Mouse (Mus musculus) MEL (cell line): ENCODE data around the gene Slc25a53.
A peak's percentile ranks its signal among the peaks of the same experiment; 100 is the strongest.

Experiments
- BHLHE40 ChIP-seq: IDR thresholded peaks from 2 replicates; pipeline ENCODE4 v1.6.1; 2012; ENCODE audit warnings: low read depth, mild to moderate bottlenecking, inconsistent platforms, low read length, improper control_type of control experiment, borderline replicate concordance
- CHD2 ChIP-seq: IDR thresholded peaks from 2 replicates; pipeline ENCODE4 v1.6.1; 2011; ENCODE audit warnings: low read length, improper control_type of control experiment
- CTCF ChIP-seq, 3 experiments: IDR thresholded peaks in 2 of 3; conservative IDR thresholded peaks in 1 of 3; 2 replicates each; pipeline ENCODE4 v1.5.1; 2011 to 2012; ENCODE audit warnings: low read length in 3 of 3, low read depth in 2 of 3, mild to moderate bottlenecking in 2 of 3, improper control_type of control experiment in 1 of 3, inconsistent platforms in 1 of 3, mixed read lengths in 1 of 3, moderate library complexity in 1 of 3; ENCODE audit not compliant: control insufficient read depth in 1 of 3, insufficient read depth in 1 of 3, poor library complexity in 1 of 3, severe bottlenecking in 1 of 3
- EP300 ChIP-seq, 2 experiments: IDR thresholded peaks; 2 replicates each; pipeline ENCODE4 v1.6.1; 2011; ENCODE audit warnings: improper control_type of control experiment in 2 of 2, low read length in 2 of 2, low read depth in 1 of 2, mild to moderate bottlenecking in 1 of 2
- MAFK ChIP-seq: IDR thresholded peaks from 2 replicates; pipeline ENCODE4 v1.6.1; 2011; ENCODE audit warnings: low read depth, mild to moderate bottlenecking, low read length, improper control_type of control experiment, borderline replicate concordance
- MAX ChIP-seq: IDR thresholded peaks from 2 replicates; pipeline ENCODE4 v1.6.1; 2011; ENCODE audit warnings: low read length, improper control_type of control experiment
- POLR2A ChIP-seq, 2 experiments: IDR thresholded peaks; 2 replicates each; pipeline ENCODE4 v1.6.1; 2011 to 2012; ENCODE audit warnings: low read length in 2 of 2, mild to moderate bottlenecking in 2 of 2, control low read depth in 1 of 2, improper control_type of control experiment in 1 of 2, low read depth in 1 of 2, moderate library complexity in 1 of 2; ENCODE audit not compliant: control insufficient read depth in 1 of 2, insufficient read depth in 1 of 2, poor library complexity in 1 of 2
- POLR2AphosphoS2 ChIP-seq: IDR thresholded peaks from 2 replicates; pipeline ENCODE4 v1.6.1; 2011; ENCODE audit warnings: low read length, improper control_type of control experiment
- RCOR1 ChIP-seq: IDR thresholded peaks from 2 replicates; pipeline ENCODE4 v1.6.1; 2012; ENCODE audit warnings: low read depth, mild to moderate bottlenecking, inconsistent platforms, low read length, improper control_type of control experiment
- SMC3 ChIP-seq: IDR thresholded peaks from 2 replicates; pipeline ENCODE4 v1.6.1; 2011; ENCODE audit warnings: low read depth, low read length, improper control_type of control experiment
- TCF12 ChIP-seq: IDR thresholded peaks from 2 replicates; pipeline ENCODE4 v1.6.1; 2014; ENCODE audit warnings: low read depth, mild to moderate bottlenecking, inconsistent platforms, low read length, improper control_type of control experiment, moderate library complexity
- USF1 ChIP-seq: IDR thresholded peaks from 2 replicates; pipeline ENCODE4 v1.6.1; 2014; ENCODE audit warnings: low read depth, mild to moderate bottlenecking, inconsistent platforms, low read length, improper control_type of control experiment, moderate library complexity
- USF2 ChIP-seq, 2 experiments: IDR thresholded peaks; 2 replicates each; pipeline ENCODE4 v1.6.1; 2011 to 2012; ENCODE audit warnings: improper control_type of control experiment in 2 of 2, low read length in 2 of 2, borderline replicate concordance in 1 of 2, inconsistent platforms in 1 of 2, low read depth in 1 of 2, mild to moderate bottlenecking in 1 of 2; ENCODE audit not compliant: insufficient read depth in 1 of 2

DNA sequence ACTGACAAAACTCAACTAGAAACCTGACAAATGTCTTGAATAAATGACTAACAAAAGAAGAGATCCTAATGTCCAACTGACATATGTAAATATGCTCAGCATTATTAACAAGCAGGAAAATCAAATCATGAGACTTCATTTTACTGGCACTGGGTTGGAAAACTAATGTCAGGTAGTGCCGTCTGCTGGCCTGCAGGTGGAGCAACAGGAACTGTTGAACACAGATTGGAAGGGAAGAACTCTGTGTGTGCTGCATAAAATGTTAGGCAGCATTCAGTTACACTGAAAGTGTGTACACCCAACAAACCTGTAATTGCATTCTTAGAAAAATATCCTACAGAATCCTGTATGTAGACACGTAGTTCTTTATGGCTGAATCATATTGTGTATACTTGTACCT lies 78.4 kb downstream of the Slc25a53 start:
- TF ChIP-seq RCOR1 (no peak), BHLHE40 (no peak), MAFK (no peak), USF2 (IDR thresholded peaks at IDR 0.05; ENCODE audit: borderline replicate concordance in 1 of 2, insufficient read depth in 1 of 2, low read depth in 1 of 2, low read length in 2 of 2) (no peak), EP300 (IDR thresholded peaks at IDR 0.05; ENCODE audit: low read depth in 1 of 2, low read length in 2 of 2) (no peak), CTCF (IDR thresholded peaks at IDR 0.05 in 2 of 3, conservative IDR thresholded peaks at IDR 0.05 in 1 of 3; ENCODE audit: control insufficient read depth in 1 of 3, insufficient read depth in 1 of 3, low read depth in 2 of 3, low read length in 3 of 3, poor library complexity in 1 of 3, severe bottlenecking in 1 of 3) (peak; percentile 55 to 67 (median 66)), POLR2A (IDR thresholded peaks at IDR 0.05; ENCODE audit: control insufficient read depth in 1 of 2, insufficient read depth in 1 of 2, low read depth in 1 of 2, low read length in 2 of 2, poor library complexity in 1 of 2) (no peak), USF1 (no peak), TCF12 (no peak), POLR2AphosphoS2 (no peak), SMC3 (peak; percentile 72), MAX (no peak), CHD2 (no peak)
